Mouse (Mus musculus) cerebellum, adult 8-10 months (tissue): ENCODE measurements at regions not wholly inside any gene's neighbourhood (a gene's known extent, or its start where the extent isn't known, plus 50 kb on each side); places are given as distances from the start of the nearest gene placed in this dataset.

ENCODE experiments used
- DNase-seq: peaks from one replicate; pipeline ENCODE4 v3.0.0; 2022

GRCm38 (mm10) chr9:61862071-61862480 lies 52.3 kb downstream of the Rplp1 start:
- no peak for DNase-seq

GRCm38 (mm10) chr9:61860147-61860546 lies 54.2 kb downstream of the Rplp1 start:
- DNase-seq: peak; percentile 21

GRCm38 (mm10) chr9:61859438-61859837 lies 54.9 kb downstream of the Rplp1 start:
- DNase-seq: no peak

DNA sequence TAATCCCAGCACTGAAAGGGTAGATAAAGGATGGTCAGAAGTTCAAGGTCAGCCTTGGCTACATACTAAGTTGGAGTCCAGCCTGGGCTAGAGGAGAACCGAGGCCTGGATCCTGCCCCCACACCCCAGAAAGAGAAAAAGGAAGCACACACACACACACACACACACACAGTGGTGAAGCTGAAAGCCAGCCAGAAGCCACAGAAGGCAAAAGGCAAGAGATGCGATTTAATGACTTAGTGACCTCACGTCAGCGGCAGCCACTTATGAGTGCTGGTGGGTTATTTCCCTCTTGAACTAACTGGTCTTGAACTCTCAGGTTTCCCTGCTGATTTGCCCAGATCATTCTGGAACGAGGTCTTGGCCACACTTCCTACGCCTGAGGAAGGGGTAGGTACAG lies 56.5 kb downstream of the Rplp1 start:
- no peak for DNase-seq

DNA sequence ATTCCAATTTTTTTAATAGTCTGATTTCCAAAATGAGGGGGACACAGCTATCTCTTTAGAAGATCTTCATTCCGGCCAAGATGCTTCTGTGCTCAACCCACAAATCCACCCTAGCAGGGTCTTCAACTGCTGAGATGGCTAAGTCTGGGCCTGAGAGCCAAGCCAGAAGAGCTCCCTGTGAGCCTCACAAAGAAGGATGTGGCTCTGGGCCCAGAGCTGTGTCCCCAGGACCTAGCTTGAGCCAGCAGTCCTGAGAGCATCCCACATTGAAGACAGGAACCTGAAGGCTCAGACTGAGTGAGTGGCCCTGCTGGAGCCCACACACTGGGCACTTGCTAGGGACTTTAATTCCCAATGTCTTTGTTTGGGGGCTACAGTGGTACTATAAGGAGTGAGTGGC lies 57.7 kb downstream of the Rplp1 start:
- DNase-seq: peak; percentile 24

GRCm38 (mm10) chr9:61855686-61856085 lies 58.7 kb downstream of the Rplp1 start:
- DNase-seq: no peak

- no peak for DNase-seq
These were observed 60.5 kb downstream of the Rplp1 start for GRCm38 (mm10) chr9:61853841-61854240.

- DNase-seq: peak; percentile 20
These were observed 63.0 kb downstream of the Rplp1 start for GRCm38 (mm10) chr9:61851331-61851730.

DNA sequence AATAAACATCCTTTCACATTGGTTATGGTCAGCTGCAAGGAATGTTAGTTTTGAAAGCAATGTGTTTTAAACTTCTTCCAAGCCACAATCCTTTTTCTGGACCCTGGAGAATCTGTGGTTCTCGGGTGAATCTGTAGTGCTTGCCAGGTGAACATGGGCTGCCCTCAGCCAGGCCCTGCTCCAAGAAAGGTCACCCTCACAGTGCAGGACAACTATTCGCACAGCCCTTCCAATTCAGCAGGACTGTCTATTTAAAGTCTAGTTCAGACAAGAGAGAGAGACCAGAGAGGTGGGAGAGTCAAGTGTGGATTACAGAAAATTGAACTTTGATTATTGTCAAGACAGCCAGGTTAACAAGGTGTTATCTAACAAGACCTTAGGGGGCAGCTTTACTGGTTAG lies 65.9 kb downstream of the Rplp1 start:
- DNase-seq: no peak

DNA sequence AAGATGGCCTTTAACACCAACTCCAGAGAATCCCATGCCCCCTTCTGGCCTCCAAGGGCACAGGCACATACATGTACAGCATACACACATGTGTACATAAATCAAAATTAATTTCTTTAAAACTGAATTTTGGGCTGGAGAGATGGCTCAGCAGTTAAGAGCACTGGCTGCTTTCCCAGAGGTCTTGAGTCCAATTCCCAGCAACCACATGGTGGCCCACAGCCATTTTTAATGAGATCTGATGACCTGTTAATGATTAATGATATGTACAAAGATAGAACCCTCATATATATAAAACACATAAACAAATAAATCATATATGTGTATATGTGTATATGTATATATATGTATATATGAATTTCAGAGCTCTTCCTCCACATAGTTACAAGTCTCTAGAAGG lies 66.8 kb downstream of the Rplp1 start:
- no peak for DNase-seq

DNA sequence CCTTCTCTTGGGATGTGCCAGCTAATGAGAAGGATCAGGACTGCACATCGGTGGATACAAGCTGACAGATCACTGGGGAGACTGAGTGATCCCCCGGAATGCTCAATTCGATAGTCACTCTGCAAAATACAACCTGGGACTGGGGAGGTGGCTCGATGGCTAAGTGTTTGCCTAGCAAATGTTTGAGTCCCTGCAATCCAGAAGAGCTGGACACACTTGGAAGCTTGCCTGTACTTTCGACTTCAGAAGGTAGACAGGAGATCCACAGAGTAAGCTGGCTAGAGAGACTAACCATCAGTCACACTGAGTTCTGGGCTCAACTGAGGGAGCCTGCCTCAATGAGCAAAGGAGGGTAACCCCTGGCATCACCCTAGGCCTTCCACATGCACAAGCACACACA lies 69.7 kb downstream of the Rplp1 start:
- DNase-seq: no peak

- DNase-seq: no peak
These were observed 70.2 kb downstream of the Rplp1 start for GRCm38 (mm10) chr9:61844141-61844540.

DNA sequence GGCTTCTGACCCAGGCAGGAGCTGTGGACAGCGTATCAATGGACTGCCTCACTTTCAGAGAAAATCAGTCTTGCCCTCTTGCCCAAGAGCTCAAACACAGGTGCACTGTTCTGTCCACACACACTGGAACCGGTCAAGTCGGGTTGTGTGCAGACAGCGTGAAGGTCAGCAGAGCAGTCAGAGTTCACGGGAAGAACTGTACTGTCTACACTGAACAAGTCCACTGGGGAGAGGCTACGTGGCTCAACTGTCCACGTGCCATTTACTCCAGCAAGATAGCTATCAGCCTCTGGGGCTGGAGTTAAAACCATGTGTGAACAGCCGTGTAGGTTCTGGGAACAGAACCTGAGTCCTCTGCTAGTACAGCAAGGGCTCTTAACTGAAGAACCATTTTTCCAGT lies 70.8 kb downstream of the Rplp1 start:
- no peak for DNase-seq

- DNase-seq: no peak
These were observed 72.0 kb downstream of the Rplp1 start for GRCm38 (mm10) chr9:61842384-61842783.

DNA sequence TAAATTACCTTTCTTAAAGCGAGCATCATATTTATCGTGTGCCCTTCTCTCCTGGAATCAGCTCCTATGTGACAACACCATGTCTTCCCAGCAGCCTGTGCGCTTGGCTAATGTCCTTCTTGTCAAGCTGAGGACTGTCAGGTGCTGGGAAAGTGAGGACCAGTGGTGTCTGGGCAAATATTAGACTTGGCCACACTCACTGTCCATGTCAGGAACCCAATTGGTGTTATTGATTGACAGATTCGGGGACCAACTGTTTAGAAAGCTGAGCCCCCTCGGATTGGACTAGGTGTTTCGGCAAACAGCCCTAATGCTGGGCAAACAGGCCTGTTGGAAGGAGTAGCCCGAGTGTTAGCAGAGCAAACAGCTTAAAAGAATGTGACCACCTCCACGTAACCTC lies 73.1 kb downstream of the Rplp1 start:
- no peak for DNase-seq

DNA sequence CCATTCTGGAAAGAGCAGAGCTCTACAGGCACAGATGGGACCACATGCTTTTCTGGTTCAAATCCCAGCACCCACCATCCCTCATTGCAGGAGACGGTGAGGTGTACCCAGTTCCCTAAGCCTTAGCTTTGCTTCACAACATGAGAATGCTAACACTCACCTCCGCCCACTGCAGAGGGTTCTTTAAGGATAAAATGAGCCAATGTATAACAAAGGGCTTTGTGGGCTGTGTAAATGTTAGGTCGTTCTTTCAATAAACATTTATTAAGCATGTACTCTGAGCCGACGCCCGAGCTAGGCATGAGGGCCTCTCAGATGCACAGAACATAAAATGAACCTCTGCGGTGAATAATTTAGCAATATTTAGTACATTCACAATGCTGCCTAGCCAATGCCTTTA lies 74.0 kb downstream of the Rplp1 start:
- DNase-seq: no peak

DNA sequence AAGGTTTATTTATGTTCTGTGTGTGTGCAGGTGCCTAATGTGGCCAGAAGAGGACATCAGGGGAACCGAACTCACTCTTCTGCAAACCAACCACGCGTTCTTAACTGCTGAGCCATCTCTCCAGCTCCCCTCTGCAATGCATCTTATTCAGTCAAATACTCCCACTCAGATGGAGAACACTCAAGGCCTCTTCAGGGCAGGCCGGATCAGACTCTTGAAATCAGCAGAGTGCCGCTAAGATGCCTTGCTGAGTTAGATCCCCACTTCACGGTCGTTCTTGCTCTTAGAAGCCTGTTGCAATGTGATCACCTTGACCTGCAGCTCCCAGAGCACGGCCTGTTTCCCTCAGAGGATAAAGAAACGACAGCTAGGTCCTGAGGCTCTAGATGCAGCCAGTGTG lies 81.1 kb downstream of the Rplp1 start:
- DNase-seq: no peak

- peak; percentile 66 for DNase-seq
These were observed 84.1 kb downstream of the Rplp1 start for GRCm38 (mm10) chr9:61830236-61830635.

DNA sequence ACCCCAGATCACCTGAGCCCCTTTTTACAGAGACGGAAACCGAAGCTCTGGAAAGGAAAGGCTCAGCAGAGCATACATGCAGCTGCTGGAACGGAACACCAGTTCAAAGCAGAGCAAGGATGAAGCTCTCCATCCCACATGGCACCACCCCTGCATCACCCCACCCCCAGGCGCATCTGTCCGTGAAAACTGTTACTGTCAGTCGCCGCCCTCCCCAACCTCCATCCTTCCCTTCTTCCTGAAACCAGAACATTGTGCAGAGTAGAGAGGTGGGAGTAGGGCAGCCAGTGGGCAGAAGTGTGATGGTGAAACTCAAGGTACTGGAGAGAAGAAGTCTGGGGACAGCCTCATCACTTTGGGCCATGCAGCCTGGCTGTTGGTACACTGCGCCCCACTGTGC lies 84.6 kb downstream of the Rplp1 start:
- DNase-seq: no peak

DNA sequence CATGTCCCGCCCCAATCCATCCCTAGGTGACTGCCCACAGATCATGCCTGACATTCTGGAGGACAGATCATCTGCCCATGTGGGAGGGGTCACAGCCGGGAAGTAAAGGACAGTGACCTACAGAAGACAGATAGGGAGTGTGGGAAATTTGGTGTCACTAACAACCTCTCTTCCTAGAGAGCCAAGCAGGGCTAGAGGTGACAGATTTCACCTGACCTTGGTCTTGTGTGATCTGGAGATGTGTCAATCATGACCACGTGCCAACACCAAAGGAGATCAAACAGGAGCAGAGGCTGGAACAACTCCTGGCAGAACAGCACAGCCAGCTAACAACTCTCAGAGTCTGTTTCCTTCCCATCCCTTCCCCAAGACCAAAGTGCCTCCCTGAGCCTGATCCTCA lies 85.0 kb downstream of the Rplp1 start:
- DNase-seq: no peak

GRCm38 (mm10) chr9:61827721-61828120 lies 86.6 kb downstream of the Rplp1 start:
- no peak for DNase-seq

GRCm38 (mm10) chr9:61827014-61827413 lies 87.3 kb downstream of the Rplp1 start:
- DNase-seq: no peak

GRCm38 (mm10) chr9:61826415-61826814 lies 87.9 kb downstream of the Rplp1 start:
- DNase-seq: no peak

GRCm38 (mm10) chr9:61825804-61826203 lies 88.5 kb downstream of the Rplp1 start:
- no peak for DNase-seq

DNA sequence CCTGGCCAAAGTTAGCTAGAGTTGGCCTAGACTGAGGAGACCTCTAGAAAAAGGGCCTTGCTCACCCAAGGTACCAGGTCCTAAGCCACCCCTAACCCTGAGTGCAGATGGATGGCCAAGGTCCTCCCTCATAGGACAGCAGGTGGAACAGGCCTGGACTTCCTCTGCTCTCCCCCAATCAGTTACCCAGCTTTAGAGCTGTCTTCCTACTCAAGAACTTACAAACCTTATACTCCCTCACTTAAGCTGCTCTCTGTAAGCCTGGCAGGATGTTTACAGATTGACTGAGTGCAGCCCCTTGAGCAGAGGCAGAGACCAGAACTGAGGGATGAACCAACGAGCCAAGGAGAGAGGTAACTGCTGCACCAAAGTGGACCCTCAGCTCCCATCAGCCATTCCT lies 94.5 kb downstream of the Rplp1 start:
- DNase-seq: no peak

DNA sequence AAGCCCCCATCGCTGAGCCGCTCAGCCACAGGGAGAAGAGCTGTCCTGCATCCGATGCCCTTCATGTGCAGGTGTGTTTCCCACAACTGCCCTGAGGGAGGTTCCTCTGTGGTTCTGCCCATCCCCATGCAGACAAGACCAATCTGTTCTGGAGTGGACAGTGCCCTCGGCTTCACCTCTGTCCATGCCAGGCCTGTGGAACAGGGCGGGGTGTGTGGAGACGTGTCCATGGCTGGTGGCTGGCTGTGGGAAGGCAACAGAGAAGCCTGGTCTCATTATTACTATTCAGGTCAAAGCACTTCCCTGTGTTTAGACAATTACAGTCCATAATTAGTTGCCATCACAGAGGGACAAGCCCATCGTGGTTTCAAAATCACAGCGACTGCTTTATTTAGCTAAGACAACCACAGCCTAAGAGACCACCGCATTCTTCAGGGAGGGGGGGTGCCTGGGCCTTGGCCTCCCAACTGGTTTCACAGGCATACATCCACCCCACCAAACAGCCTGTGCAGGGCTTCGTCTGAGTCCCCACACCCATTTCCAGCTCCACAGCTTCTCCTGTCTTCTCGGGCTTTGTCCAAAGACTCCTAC lies 97.7 kb downstream of the Rplp1 start:
- DNase-seq: no peak
